Mouse (Mus musculus) E14TG2a.4 (cell line): Measurements from ENCODE around the gene Arhgap20.

ENCODE experiments used
- CTCF ChIP-seq: conservative IDR thresholded peaks from 2 replicates; pipeline ENCODE4 v1.5.1; 2014; ENCODE audit warnings: low read length
- NANOG ChIP-seq: IDR thresholded peaks from 2 replicates; pipeline ENCODE4 v1.6.1; 2014; ENCODE audit warnings: borderline replicate concordance, low read length, mixed read lengths
- POU5F1 ChIP-seq: IDR thresholded peaks from 2 replicates; pipeline ENCODE4 v1.6.1; 2014; ENCODE audit warnings: low read length, borderline replicate concordance

- TF ChIP-seq CTCF (no peak), NANOG (no peak), POU5F1 (no peak)
Measured at GRCm38 (mm10) chr9:51845796-51846195, 80.7 kb downstream of the Arhgap20 start.
